Mouse (Mus musculus) frontal cortex, postnatal 14 days (tissue): ENCODE data around the gene Spg21.

ENCODE experiments used
- DNase-seq, 2 experiments: peaks; one replicate each; pipeline ENCODE4 v3.0.0; 2022; ENCODE audit warnings: low spot score in 2 of 2

Spg21 gene

DNA sequence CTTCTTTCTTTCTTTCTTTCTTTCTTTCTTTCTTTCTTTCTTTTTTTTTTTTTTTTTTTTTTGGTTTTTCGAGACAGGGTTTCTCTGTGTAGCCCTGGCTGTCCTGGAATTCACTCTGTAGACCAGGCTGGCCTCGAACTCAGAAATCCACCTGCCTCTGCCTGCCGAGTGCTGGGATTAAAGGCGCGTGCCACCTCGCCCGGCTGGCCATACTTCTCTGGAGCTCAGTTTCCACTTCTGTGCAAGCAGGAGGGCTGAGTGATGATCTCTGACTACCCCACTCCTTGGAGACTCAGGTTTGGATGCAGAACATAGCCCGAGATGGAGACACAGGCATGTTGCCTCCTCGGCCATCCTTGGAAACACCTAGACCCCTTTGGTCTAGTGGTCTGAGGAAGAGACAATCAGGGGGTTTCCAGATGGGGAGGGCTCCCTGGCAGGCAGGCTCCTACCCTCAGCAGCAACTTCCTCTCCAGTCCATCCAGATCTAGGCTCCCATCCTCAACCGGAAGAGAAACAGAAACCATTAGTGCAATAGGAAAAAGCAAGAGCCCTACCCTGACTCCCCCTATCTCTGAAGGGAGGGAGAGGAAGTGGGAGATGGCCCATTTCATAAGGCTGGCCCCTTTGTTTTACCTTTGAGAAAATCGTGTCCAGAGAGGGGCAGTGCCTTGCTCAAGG lies 75.2 kb downstream of the Spg21 start:
- DNase-seq = no peak

DNA sequence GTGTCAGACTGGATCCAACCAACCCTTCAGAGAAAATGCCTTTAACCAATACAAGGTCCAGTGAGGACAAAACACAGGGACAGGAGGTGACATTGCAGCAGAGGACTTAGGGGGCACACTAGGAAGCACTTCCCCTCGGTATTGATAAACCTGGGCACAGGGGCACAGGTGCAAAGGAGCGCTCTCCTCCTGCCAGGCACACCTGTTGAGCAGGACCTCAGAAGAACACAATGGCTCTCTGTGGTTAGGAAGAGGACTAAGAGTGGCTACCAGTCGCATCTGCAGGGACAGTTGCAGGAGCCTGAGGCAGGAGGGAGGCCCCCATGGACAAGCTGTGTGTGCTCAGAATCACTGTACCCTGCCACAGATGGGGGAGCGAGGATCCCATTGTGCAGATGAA lies 75.7 kb downstream of the Spg21 start:
- no peak for DNase-seq
